Mouse (Mus musculus) MEL (cell line): ENCODE measurements around the gene Lypd5. TPM values are rescaled to one million over a fixed set of nuclear protein-coding genes. Genes with fewer than 3 reads are reported as not detected.

Experiments used
- DNase-seq: peaks from one replicate; pipeline ENCODE4 v3.0.0; 2011; ENCODE audit warnings: low read depth, low spot score
- H3K27ac ChIP-seq: 2 replicates; pipeline ENCODE4 v1.5.1; 2012; ENCODE audit warnings: low read depth, mild to moderate bottlenecking, control low read depth, low read length, moderate library complexity; ENCODE audit not compliant: control insufficient read depth
- H3K27me3 ChIP-seq, 2 experiments: fragments of 150-350 bp in 1 of 2; sonication (generic) in 1 of 2; 2 replicates each; pipeline ENCODE4 v1.6.1; 2012; ENCODE audit warnings: low read length in 2 of 2, mild to moderate bottlenecking in 2 of 2, improper control_type of control experiment in 1 of 2, moderate library complexity in 1 of 2; ENCODE audit not compliant: insufficient read depth in 2 of 2, control insufficient read depth in 1 of 2
- H3K36me3 ChIP-seq, 2 experiments: 2 replicates each; pipeline ENCODE4 v1.6.1; 2012 to 2014; ENCODE audit warnings: low read length in 2 of 2, improper control_type of control experiment in 1 of 2, inconsistent platforms in 1 of 2, mild to moderate bottlenecking in 1 of 2; ENCODE audit not compliant: insufficient read depth in 2 of 2, control insufficient read depth in 1 of 2
- H3K4me1 ChIP-seq, 2 experiments: fragments of 150-350 bp in 1 of 2; sonication (generic) in 1 of 2; 2 replicates each; pipeline ENCODE4 v1.6.1; 2012; ENCODE audit warnings: low read length in 2 of 2, improper control_type of control experiment in 1 of 2, mild to moderate bottlenecking in 1 of 2; ENCODE audit not compliant: insufficient read depth in 2 of 2, control insufficient read depth in 1 of 2
- H3K4me3 ChIP-seq, 2 experiments: fragments of 150-350 bp in 1 of 2; sonication (generic) in 1 of 2; 2 replicates each; pipeline ENCODE4 v1.5.1; 2012; ENCODE audit warnings: low read depth in 2 of 2, low read length in 2 of 2, mild to moderate bottlenecking in 2 of 2, moderate library complexity in 2 of 2, control low read depth in 1 of 2, improper control_type of control experiment in 1 of 2; ENCODE audit not compliant: control insufficient read depth in 1 of 2, insufficient read depth in 1 of 2
- H3K79me2 ChIP-seq: 2 replicates; pipeline ENCODE4 v1.6.1; 2012; ENCODE audit warnings: mild to moderate bottlenecking, low read length, moderate library complexity; ENCODE audit not compliant: control insufficient read depth, poor library complexity, insufficient read depth
- H3K9ac ChIP-seq: 2 replicates; pipeline ENCODE4 v1.6.1; 2012; ENCODE audit warnings: low read depth, mild to moderate bottlenecking, control low read depth, low read length, moderate library complexity; ENCODE audit not compliant: control insufficient read depth, poor library complexity, severe bottlenecking
- H3K9me3 ChIP-seq: fragments of 150-350 bp; sonication (generic); replicated peaks from 2 replicates; pipeline ENCODE4 v1.6.1; 2012; ENCODE audit warnings: mild to moderate bottlenecking, low read length, improper control_type of control experiment, moderate library complexity; ENCODE audit not compliant: insufficient read depth
- EP300 ChIP-seq, 2 experiments: IDR thresholded peaks; 2 replicates each; pipeline ENCODE4 v1.6.1; 2011; ENCODE audit warnings: improper control_type of control experiment in 2 of 2, low read length in 2 of 2, low read depth in 1 of 2, mild to moderate bottlenecking in 1 of 2
- ETS1 ChIP-seq: IDR thresholded peaks from 2 replicates; pipeline ENCODE4 v1.6.1; 2012; ENCODE audit warnings: low read depth, mild to moderate bottlenecking, inconsistent platforms, low read length, improper control_type of control experiment, moderate library complexity
- GABPA ChIP-seq: IDR thresholded peaks from 2 replicates; pipeline ENCODE4 v1.6.1; 2012; ENCODE audit warnings: low read depth, mild to moderate bottlenecking, inconsistent platforms, low read length, improper control_type of control experiment, moderate library complexity
- GATA1 ChIP-seq: IDR thresholded peaks from 2 replicates; pipeline ENCODE4 v1.6.1; 2011; ENCODE audit warnings: low read depth, low read length, improper control_type of control experiment
- HCFC1 ChIP-seq: IDR thresholded peaks from 2 replicates; pipeline ENCODE4 v1.6.1; 2012; ENCODE audit warnings: low read depth, mild to moderate bottlenecking, inconsistent platforms, low read length, improper control_type of control experiment, moderate library complexity
- MAZ ChIP-seq: IDR thresholded peaks from 2 replicates; pipeline ENCODE4 v1.6.1; 2012; ENCODE audit warnings: low read depth, mild to moderate bottlenecking, inconsistent platforms, low read length, improper control_type of control experiment
- MXI1 ChIP-seq: IDR thresholded peaks from 2 replicates; pipeline ENCODE4 v1.6.1; 2011; ENCODE audit warnings: mild to moderate bottlenecking, low read depth, low read length, improper control_type of control experiment
- MYB ChIP-seq: IDR thresholded peaks from 2 replicates; pipeline ENCODE4 v1.6.1; 2011; ENCODE audit warnings: mild to moderate bottlenecking, low read depth, low read length, improper control_type of control experiment
- POLR2AphosphoS5 ChIP-seq: IDR thresholded peaks from 2 replicates; pipeline ENCODE4 v1.6.1; 2012; ENCODE audit warnings: low read depth, borderline replicate concordance, mild to moderate bottlenecking, inconsistent platforms, low read length, moderate library complexity, mixed read lengths
- RCOR1 ChIP-seq: IDR thresholded peaks from 2 replicates; pipeline ENCODE4 v1.6.1; 2012; ENCODE audit warnings: low read depth, mild to moderate bottlenecking, inconsistent platforms, low read length, improper control_type of control experiment
- SIN3A ChIP-seq: IDR thresholded peaks from 2 replicates; pipeline ENCODE4 v1.6.1; 2012; ENCODE audit warnings: low read length, improper control_type of control experiment, inconsistent platforms
- SMC3 ChIP-seq: IDR thresholded peaks from 2 replicates; pipeline ENCODE4 v1.6.1; 2011; ENCODE audit warnings: low read depth, low read length, improper control_type of control experiment
- TCF12 ChIP-seq: IDR thresholded peaks from 2 replicates; pipeline ENCODE4 v1.6.1; 2014; ENCODE audit warnings: low read depth, mild to moderate bottlenecking, inconsistent platforms, low read length, improper control_type of control experiment, moderate library complexity
- ZC3H11A ChIP-seq: IDR thresholded peaks from 2 replicates; pipeline ENCODE4 v1.6.1; 2012; ENCODE audit warnings: low read depth, mild to moderate bottlenecking, inconsistent platforms, low read length, improper control_type of control experiment
- ZMIZ1 ChIP-seq: IDR thresholded peaks from 2 replicates; pipeline ENCODE4 v1.6.1; 2012; ENCODE audit warnings: low read depth, mild to moderate bottlenecking, inconsistent platforms, low read length, improper control_type of control experiment, moderate library complexity
- ZNF384 ChIP-seq: IDR thresholded peaks from 2 replicates; pipeline ENCODE4 v1.6.1; 2012; ENCODE audit warnings: low read depth, mild to moderate bottlenecking, inconsistent platforms, low read length, improper control_type of control experiment
- polyA plus RNA-seq, 2 experiments: library from polyadenylated mRNA; stranded (reverse) in 1 of 2; unstranded in 1 of 2; fragments of >175 nt in 1 of 2; fragments of >200 nt in 1 of 2; gene quantifications; 2 replicates each; pipeline versions ENCODE4 v1.2.1 to v1.2.4; 2012; ENCODE audit warnings: low replicate concordance in 2 of 2, low read depth in 1 of 2; ENCODE audit not compliant: insufficient read length in 2 of 2, insufficient read depth in 1 of 2, missing spikeins in 1 of 2
- total RNA-seq: library from RNA; depleted of rRNA; stranded (reverse); fragments of 300-350 nt; gene quantifications from 2 replicates; pipeline ENCODE4 v1.2.3, GENCODE M21; 2012

Lypd5 gene
- total and polyA plus RNA-seq, 3 experiments, result not detected

GRCm38 (mm10) chr7:24316567-24317092 lies 32.4 kb upstream of the Lypd5 start, which contains the start of gene Zfp94 (continued):
- peak; percentile 81; the same call in 1 of the 2 replicates for TF ChIP-seq ZMIZ1
- no peak for TF ChIP-seq POLR2AphosphoS5

DNA sequence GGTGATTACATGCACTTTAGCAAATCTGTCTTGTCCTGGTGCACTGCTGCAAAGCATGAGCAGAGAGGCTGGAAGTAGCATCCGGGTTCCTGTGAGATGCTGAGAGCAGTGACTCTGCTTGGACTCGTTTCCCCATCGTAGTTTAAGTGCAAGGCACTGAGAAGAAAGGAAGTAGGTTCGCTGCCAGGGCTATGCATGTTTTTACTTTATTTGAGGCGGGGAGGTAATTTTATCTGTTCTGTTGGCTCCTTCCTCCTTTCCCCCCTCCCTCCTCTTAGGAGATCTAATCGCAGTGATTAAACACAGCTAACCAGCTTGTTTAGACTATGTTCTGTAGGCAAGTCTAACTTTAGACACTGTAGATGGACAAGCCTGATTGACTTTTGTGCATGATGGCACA lies 30.1 kb upstream of the Lypd5 start:
- TF ChIP-seq MAZ, result peak; percentile 86
- 0 out of 2 replicates have a peak, but pooled peaks have one; percentile 18 for TF ChIP-seq RCOR1
- TF ChIP-seq GATA1, result peak; percentile 69
- TF ChIP-seq ZNF384, result no peak
- TF ChIP-seq GABPA, result no peak
- peak; percentile 19 to 45; a peak in 2 of 4 replicates for TF ChIP-seq EP300 (IDR thresholded peaks at IDR 0.05; ENCODE audit: low read depth in 1 of 2, low read length in 2 of 2)
- TF ChIP-seq ETS1, result peak; percentile 30; the same call in 1 of the 2 replicates
- TF ChIP-seq HCFC1, result peak; percentile 38; the same call in 1 of the 2 replicates
- peaks cover 0 to 25% of the 10 kb centered on the region in 2 experiments; a peak in 2 of 4 replicates for H3K36me3 ChIP-seq
- H3K4me1 ChIP-seq, result peaks cover 7 to 32% of the 10 kb centered on the region in 2 experiments; a peak in 3 of 4 replicates
- H3K9me3 ChIP-seq, result no peaks in the 10 kb centered on the region
- DNase-seq, result peak; percentile 70
- H3K27me3 ChIP-seq, result no peaks in the 10 kb centered on the region; a peak in 1 of 4 replicates
- H3K27ac ChIP-seq, result no peak overlapping the region
- H3K79me2 ChIP-seq, result peaks cover 2% of the 10 kb centered on the region
- no peak overlapping the region for H3K4me3 ChIP-seq
- H3K9ac ChIP-seq, result no peak overlapping the region

DNA sequence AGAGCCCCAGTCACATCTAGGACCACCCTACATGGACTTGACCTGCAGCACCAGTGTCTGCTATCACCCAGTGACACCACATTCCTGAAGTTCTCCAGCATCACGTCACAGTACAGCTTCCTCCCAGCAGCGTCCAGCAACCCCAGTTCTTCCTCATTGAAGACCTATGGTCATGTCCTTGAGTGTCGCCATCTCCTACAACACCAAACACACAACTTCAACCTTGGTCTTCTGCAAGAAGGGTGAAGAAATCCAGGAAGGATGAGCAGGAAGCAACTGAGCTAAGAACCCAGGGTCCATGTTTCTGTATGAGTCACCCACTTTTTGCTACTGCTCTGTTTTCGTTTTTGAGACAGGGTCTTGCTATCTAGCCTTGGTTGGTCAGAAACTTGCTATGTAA lies 26.4 kb upstream of the Lypd5 start:
- Histone ChIP-seq H3K27ac (no peak overlapping the region), H3K9ac (no peak overlapping the region), H3K4me1 (peaks cover 0 to 16% of the 10 kb centered on the region in 2 experiments; a peak in 3 of 4 replicates), H3K79me2 (no peaks in the 10 kb centered on the region), H3K27me3 (no peaks in the 10 kb centered on the region; a peak in 1 of 4 replicates), H3K9me3 (no peaks in the 10 kb centered on the region), H3K36me3 (peaks cover 0 to 12% of the 10 kb centered on the region in 2 experiments; a peak in 2 of 4 replicates), H3K4me3 (no peak overlapping the region)
- TF ChIP-seq TCF12 (no peak), SMC3 (no peak), RCOR1 (no peak), SIN3A (no peak), ZC3H11A (no peak), ETS1 (no peak), MYB (no peak), MXI1 (no peak)
- no peak for DNase-seq
